Mouse (Mus musculus): ENCODE data around the gene Ace2.

DNA sequence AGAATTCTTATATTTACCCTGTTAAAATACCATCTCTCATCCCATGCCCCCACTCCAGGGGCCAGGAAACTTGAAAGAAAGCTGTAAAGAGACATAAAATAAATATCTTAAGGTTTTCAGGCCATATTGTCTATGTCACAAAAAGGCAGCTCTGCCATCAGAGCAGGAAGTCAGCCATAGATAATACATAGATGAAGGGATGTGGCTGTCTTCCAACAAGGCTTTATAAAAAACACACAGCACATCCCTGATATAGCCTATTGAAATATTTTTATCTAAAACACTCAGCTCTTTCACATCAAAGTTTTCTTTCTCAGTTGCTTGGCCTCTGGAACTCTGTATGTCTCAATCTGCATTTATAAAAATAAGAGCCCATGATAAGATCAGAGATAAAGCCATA is 14.5 kb downstream of the Ace2 start:
- TF ChIP-seq CEBPB (IDR thresholded peaks at IDR 0.05; ENCODE audit: low read depth) (no peak), CTCF (IDR thresholded peaks at IDR 0.05; ENCODE audit: control insufficient read depth, insufficient read depth, insufficient read length) (no peak), USF1 (IDR thresholded peaks at IDR 0.05; ENCODE audit: low read depth) (no peak), MYOG (IDR thresholded peaks at IDR 0.05; ENCODE audit: control insufficient read depth, extremely low read depth, insufficient read length) (no peak), MAX (IDR thresholded peaks at IDR 0.05) (no peak), MYOD1 (IDR thresholded peaks at IDR 0.05; ENCODE audit: control insufficient read depth, insufficient read length, low read depth) (no peak), FOSL1 (IDR thresholded peaks at IDR 0.05; ENCODE audit: insufficient read depth, low read length, poor library complexity, severe bottlenecking) (no peak)
